Mouse (Mus musculus): ENCODE measurements around the gene Ubqln1. TPM values are rescaled to one million over a fixed set of nuclear protein-coding genes. Genes with fewer than 3 reads are reported as not detected.
A peak's percentile ranks its signal among the peaks of the same experiment; 100 is the strongest.

Ubqln1 gene
- total RNA-seq (2021) = 100 to 1,000 TPM; 129 to 133 TPM

- intact Hi-C loops (cut with DNase I) = no loop called here
- DNase-seq = peak; percentile 88
Observed at GRCm38 (mm10) chr13:58215592-58216341, at the start of gene Ubqln1. Gene Ubqln1, minus strand, starts transcription at chr13:58215653.

DNA sequence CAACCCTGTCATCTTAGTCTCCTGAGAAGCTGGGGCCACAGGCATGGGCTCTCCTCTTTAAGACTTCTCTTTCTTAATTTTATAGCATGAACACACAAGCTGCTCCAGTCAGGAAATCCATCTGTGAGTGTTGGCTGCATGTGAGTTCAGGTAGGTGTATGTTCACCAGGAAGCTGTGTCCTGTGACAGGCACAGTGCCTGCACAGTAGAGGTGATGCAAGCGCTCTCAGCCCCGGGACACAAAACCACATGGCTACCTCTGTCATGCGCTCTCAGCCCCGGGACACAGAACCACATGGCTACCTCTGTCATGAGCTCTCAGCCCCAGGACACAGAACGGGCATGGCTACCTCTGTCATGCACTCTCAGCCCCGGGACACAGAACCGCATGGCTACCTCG lies 48.1 kb upstream of the Ubqln1 start:
- no peak for DNase-seq
- intact Hi-C loops (cut with DNase I) = no loop called here

DNA sequence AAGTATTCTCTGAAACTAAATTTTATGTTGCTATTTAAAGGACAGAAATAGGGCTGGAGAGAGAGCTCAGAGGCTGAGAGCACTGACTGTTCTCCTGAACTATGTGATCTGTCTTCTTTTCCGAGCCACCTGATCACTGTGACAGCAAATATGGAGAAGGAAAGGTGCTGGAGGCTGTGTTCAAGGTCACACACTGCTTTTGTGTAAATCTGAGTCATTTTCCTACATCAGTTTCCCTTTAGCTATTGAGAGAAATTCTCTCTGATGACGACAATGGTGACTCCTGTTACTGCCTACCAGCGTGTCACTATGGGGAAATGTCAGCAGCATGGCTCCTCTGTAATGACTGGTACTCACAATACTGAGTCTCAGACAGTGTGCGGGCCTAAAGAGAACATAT lies 46.2 kb upstream of the Ubqln1 start:
- intact Hi-C loops (cut with DNase I) = no loop called here
- DNase-seq = no peak

DNA sequence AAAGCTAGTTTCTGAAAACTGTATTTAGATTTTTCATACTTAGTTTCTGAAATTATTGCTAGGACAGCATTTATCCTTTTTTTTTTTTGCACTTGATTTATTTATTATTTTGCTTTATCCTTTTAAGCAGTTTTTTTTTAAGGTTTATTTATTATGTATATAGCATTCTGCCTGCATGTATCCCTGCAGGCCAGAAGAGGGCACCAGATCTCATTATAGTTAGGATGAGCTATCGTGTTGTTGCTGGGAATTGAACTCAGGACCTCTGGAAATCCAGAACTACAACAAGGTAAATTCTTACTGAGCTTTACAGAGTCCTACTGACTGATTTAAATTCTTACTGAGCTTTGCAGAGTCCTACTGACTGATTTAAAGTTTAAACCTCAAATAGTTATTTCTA lies 37.8 kb upstream of the Ubqln1 start:
- intact Hi-C loops (cut with DNase I) = no loop called here

DNA sequence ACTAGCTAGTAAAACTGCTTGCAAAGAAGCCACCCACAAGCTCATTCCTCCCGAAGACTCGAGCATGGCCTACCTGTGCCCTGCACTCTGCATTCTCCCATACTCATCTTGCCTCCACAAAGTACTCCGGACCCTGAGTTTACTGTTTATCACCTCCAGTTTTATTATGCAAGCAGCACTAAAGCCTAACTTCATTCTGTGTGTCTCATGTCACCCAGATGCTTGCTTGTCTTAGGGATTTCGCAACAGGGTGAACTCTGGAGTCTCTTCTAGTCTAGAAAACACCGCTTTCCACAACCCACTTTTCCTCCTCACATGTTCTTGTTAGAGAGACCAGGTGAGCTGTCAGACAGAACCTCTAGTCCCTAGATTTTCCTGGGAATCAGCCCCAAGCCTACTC lies 33.5 kb upstream of the Ubqln1 start:
- intact Hi-C loops (cut with DNase I) = no loop called here
- DNase-seq = no peak

More for the DNA sequence above, 37.8 kb upstream of the Ubqln1 start:
- no peak for DNase-seq

GRCm38 (mm10) chr13:58236536-58236935 lies 21.1 kb upstream of the Ubqln1 start:
- intact Hi-C loops (cut with DNase I) = no loop called here
- no peak for DNase-seq

- DNase-seq = peak; percentile 33
- intact Hi-C loops (cut with DNase I) = no loop called here
Observed at GRCm38 (mm10) chr13:58232611-58233010, 17.2 kb upstream of the Ubqln1 start.

GRCm38 (mm10) chr13:58232070-58232469 lies 16.6 kb upstream of the Ubqln1 start:
- intact Hi-C loops (cut with DNase I) = no loop called here
- DNase-seq = no peak

- no peak for DNase-seq
- intact Hi-C loops (cut with DNase I) = no loop called here
Observed at GRCm38 (mm10) chr13:58228624-58229023, 13.2 kb upstream of the Ubqln1 start.

DNA sequence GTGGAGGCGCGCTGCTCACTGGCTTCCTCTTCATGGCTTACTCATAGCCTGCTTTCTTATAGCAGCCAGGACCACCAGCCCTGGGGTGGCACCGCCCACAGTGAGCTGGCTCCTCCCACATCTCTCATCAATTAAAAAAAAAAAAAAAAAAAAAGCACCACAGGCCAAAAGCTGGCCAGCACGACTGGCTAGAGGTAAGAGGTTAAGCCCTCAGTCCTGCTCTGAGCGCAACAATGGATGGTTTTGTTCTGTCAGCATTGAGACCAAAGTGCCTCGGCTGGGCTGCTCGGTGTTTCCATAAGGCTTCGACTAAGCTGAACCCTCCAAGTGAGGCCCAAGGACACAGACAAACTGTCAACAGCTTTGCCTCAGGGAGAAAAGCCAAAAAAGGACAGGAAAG lies 10.2 kb upstream of the Ubqln1 start:
- intact Hi-C loops (cut with DNase I) = no loop called here
- DNase-seq = no peak

DNA sequence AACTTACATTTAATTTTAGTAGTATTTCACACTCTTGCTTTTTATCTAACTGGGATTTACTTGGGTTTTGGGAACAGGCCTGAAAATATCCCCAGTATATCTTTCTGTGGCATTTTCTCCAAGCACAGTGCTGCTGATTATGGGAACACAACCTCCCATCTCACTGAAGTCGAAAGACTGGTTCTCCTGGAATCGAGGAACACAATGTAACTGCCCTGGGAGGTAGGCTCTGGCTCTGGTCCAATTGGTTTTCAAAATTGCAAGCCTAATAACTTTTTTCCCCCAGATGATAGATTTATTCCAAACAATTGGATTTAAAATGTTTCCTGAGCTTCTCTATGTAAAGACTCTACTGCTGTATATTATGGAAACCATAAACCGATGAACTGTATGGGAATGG lies 4.8 kb upstream of the Ubqln1 start:
- intact Hi-C loops (cut with DNase I) = no loop called here
- no peak for DNase-seq

- DNase-seq = no peak
- intact Hi-C loops (cut with DNase I) = no loop called here
Observed at GRCm38 (mm10) chr13:58217536-58217935, 2.1 kb upstream of the Ubqln1 start.

- intact Hi-C loops (cut with DNase I) = no loop called here
Observed at GRCm38 (mm10) chr13:58216395-58216794, 942 bp upstream of the Ubqln1 start.

DNA sequence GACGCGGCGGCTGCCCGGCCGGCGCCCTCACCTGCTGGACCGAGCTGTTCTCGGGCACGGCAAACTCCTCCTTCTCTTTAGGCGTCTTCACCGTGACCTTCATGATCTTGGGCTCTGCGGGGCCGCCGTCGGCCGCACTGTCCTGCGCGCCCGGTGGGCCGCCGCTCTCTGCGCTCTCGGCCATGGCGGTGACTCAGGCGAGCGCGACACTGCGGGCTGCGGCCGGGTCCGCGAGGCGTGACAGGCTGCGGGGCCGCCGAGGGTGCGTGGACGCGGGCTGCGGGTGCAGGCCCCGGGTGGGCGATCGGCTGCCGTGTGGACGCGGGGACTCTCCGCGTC lies 231 bp downstream of the Ubqln1 start:
- intact Hi-C loops (cut with DNase I) = no loop called here
- DNase-seq = no peak

More at GRCm38 (mm10) chr13:58216395-58216794, 942 bp upstream of the Ubqln1 start:
- DNase-seq = no peak

- intact Hi-C loops (cut with DNase I) = no loop called here
- peak; percentile 4 for DNase-seq
Observed at GRCm38 (mm10) chr13:58214346-58215252, 854 bp downstream of the Ubqln1 start.

- DNase-seq = no peak
- intact Hi-C loops (cut with DNase I) = no loop called here
Observed at GRCm38 (mm10) chr13:58213801-58214200, 1.7 kb downstream of the Ubqln1 start.

- intact Hi-C loops (cut with DNase I) = no loop called here
- DNase-seq = no peak
Observed at GRCm38 (mm10) chr13:58212530-58212929, 2.9 kb downstream of the Ubqln1 start.

GRCm38 (mm10) chr13:58210441-58210840 lies 5.0 kb downstream of the Ubqln1 start:
- DNase-seq = no peak
- intact Hi-C loops (cut with DNase I) = no loop called here

- intact Hi-C loops (cut with DNase I) = no loop called here
- DNase-seq = no peak
Observed at GRCm38 (mm10) chr13:58206084-58206483, 9.4 kb downstream of the Ubqln1 start.

- no peak for DNase-seq
- intact Hi-C loops (cut with DNase I) = no loop called here
Observed at GRCm38 (mm10) chr13:58204986-58205385, 10.5 kb downstream of the Ubqln1 start.

- intact Hi-C loops (cut with DNase I) = no loop called here
- no peak for DNase-seq
Observed at GRCm38 (mm10) chr13:58204202-58204601, 11.3 kb downstream of the Ubqln1 start.

GRCm38 (mm10) chr13:58202903-58203302 lies 12.6 kb downstream of the Ubqln1 start:
- DNase-seq = no peak

More at GRCm38 (mm10) chr13:58202903-58203302, 12.6 kb downstream of the Ubqln1 start:
- intact Hi-C loops (cut with DNase I) = no loop called here
